In genomic region chr6:145012699-145013098, GRCm38 (mm10) we compare ENCODE assay signal across 13 mouse cellular contexts.
DNase-seq lines count a peak whose midpoint lies in the region; ATAC-seq and TF ChIP-seq lines count a peak whose summit lies in the region.
"Had no signal": no experiment of that assay in that cellular context is flagged by ENCODE, and none has a peak within 500 bp of the region (broad histone marks: within the 10 kb centered on the region; RNA-seq: fewer than 3 reads in every experiment).

No protein-coding gene starts in this region.

- H3K9me3 ChIP-seq in lung, embryonic 16.5 days (ENCODE audit: control insufficient read depth, low read length), result peaks cover 3% of the 10 kb centered on the region
- H3K9me3 ChIP-seq in kidney, postnatal 0 days (replicated peaks; ENCODE audit: low read length), result no peaks in the 10 kb centered on the region

- H3K4me1 ChIP-seq in lung, embryonic 16.5 days (replicated peaks; ENCODE audit: control insufficient read depth, insufficient read depth, low read length), result peaks cover 4% of the 10 kb centered on the region; the same call in 1 of the 2 replicates
- no peaks in the 10 kb centered on the region for H3K4me1 ChIP-seq in kidney, postnatal 0 days (replicated peaks; ENCODE audit: insufficient read depth, low read length)
- H3K4me1 ChIP-seq: hindbrain, embryonic 12.5 days had no signal

- H3K27me3 ChIP-seq in lung, embryonic 16.5 days (ENCODE audit: control insufficient read depth, insufficient read depth, low read depth, low read length), result no peaks in the 10 kb centered on the region
- no peaks in the 10 kb centered on the region for H3K27me3 ChIP-seq in kidney, postnatal 0 days (ENCODE audit: insufficient read depth, low read length)
- H3K27me3 ChIP-seq: hindbrain, embryonic 12.5 days had no signal

- DNase-seq in frontal cortex, postnatal 25 days (ENCODE audit: low spot score in 2 of 2), result no peak
- DNase-seq in lung, postnatal 25 days (ENCODE audit: low spot score), result no peak
- peak; percentile 79 for DNase-seq in kidney, postnatal 0 days (ENCODE audit: low spot score)
- DNase-seq in adrenal gland, postnatal 25 days, result no peak
- DNase-seq in layer of hippocampus, adult 2 months (ENCODE audit: low spot score in 2 of 2), result no peak
- DNase-seq in gastrocnemius, adult 2 months, result no peak
- DNase-seq: cerebellum, adult 11-12 months; liver; midbrain, embryonic 14.5 days; right cerebral cortex, postnatal 14 days had no signal

- no peak overlapping the region for H3K4me3 ChIP-seq in lung, embryonic 16.5 days (ENCODE audit: low read length)
- H3K4me3 ChIP-seq in kidney, postnatal 0 days (replicated peaks; ENCODE audit: low read depth, low read length), result no peak overlapping the region
- no peak overlapping the region for H3K4me3 ChIP-seq in layer of hippocampus, adult 2 months
- no peak overlapping the region for H3K4me3 ChIP-seq in gastrocnemius, adult 2 months
- H3K4me3 ChIP-seq: hindbrain, embryonic 12.5 days had no signal

- no peak overlapping the region for H3K27ac ChIP-seq in lung, embryonic 16.5 days (ENCODE audit: low read length)
- no peak overlapping the region for H3K27ac ChIP-seq in kidney, postnatal 0 days
- no peak overlapping the region for H3K27ac ChIP-seq in layer of hippocampus, adult 2 months
- H3K27ac ChIP-seq in gastrocnemius, adult 2 months, result no peak overlapping the region
- H3K27ac ChIP-seq: hindbrain, embryonic 12.5 days had no signal

- no peaks in the 10 kb centered on the region for H3K36me3 ChIP-seq in lung, embryonic 16.5 days (ENCODE audit: control insufficient read depth, insufficient read depth, low read length)
- no peaks in the 10 kb centered on the region for H3K36me3 ChIP-seq in kidney, postnatal 0 days (ENCODE audit: insufficient read depth, low read length)

- WGBS in lung, embryonic 16.5 days, result 55% methylated on average over 8 of the region's 8 CpGs
- WGBS in kidney, postnatal 0 days, result 37% methylated on average over 8 of the region's 8 CpGs

- peak; percentile 13; the same call in 1 of the 2 replicates for ATAC-seq in frontal cortex, adult (ENCODE audit: low TSS enrichment)
- ATAC-seq in lung, embryonic 16.5 days (ENCODE audit: low read depth), result peak; percentile 87
- no peak for ATAC-seq in kidney, postnatal 0 days (replicated peaks; ENCODE audit: low FRiP score, low read depth)

- no peak overlapping the region for H3K4me2 ChIP-seq in lung, embryonic 16.5 days (ENCODE audit: low read depth, low read length)
- H3K4me2 ChIP-seq in kidney, postnatal 0 days (ENCODE audit: low read length), result no peak overlapping the region
- H3K4me2 ChIP-seq: hindbrain, embryonic 12.5 days had no signal

- intact Hi-C loops in gastrocnemius, adult 2 months (cut with DNase I), result no loop called here

- TF ChIP-seq CTCF in kidney, postnatal 0 days (IDR thresholded peaks at IDR 0.05; ENCODE audit: low read depth), result no peak
- TF ChIP-seq CTCF in layer of hippocampus, adult 2 months (conservative IDR thresholded peaks at IDR 0.05), result no peak
- no peak for TF ChIP-seq CTCF in gastrocnemius, adult 2 months (IDR thresholded peaks at IDR 0.05)

- no peak overlapping the region for H3K9ac ChIP-seq in lung, embryonic 16.5 days (ENCODE audit: low read length)
- H3K9ac ChIP-seq in kidney, postnatal 0 days (ENCODE audit: low read depth, low read length), result no peak overlapping the region
- H3K9ac ChIP-seq: hindbrain, embryonic 12.5 days had no signal
